Mouse (Mus musculus) fibroblast of lung, adult 2 months (primary cell): Measurements from ENCODE around the gene Stradb.
A peak's percentile ranks its signal among the peaks of the same experiment; 100 is the strongest.
"Not testable (repeated sequence)": the region's sequence is repeated elsewhere in the genome, so short reads cannot be mapped to it uniquely, and the experiment has no call there.

ENCODE experiments used
- DNase-seq: peaks from one replicate; pipeline ENCODE4 v3.0.0-alpha.2; 2011; ENCODE audit warnings: low read depth

The Stradb gene

DNA sequence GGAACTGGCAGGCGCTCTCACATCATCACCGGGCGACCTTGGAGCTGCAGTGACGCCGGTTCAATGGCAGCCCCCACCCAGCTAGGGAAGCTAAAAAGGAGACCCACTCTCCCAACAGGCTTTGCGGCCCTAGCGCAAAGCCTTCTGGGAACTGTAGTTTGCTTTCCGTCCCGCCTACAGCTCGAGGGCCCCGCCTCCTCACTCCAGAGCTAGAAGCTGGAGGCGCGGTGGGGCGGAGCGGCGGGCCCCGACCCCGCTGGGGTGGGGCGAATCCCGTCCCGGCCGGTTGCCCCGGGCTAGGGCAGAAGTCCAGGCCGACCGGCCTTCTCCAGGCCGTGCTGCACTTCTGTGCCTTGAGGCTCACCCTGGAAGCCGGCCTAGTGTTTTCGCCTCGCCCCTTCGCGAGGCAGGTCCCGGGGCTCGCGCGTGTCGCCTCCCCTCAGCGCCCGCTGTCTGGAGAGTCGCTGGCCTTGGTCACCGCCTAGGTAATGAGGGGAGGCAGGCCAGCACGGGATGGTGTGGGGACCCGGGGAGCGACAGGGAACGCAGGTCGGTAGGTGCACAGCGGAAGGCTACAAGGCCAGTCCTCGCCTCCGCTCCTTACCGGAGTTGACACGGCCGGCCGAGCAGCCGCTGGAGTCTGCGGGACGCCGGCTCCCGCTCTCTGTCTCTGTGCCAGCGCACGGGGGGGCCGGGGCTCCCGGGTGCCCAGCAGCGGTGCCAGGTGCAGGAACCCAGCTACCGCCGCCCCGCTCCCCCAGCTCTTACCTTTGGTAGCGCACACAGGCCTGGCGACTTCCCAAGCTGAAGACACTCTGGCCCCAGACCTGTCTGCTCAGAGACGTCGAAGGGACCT lies at the start of gene Stradb, which contains the start of gene Trak2:
TSS of gene Stradb (plus strand) at position 157 of the 856 bp plus-strand sequence.
TSS of gene Trak2 (minus strand) at position 65 of the 856 bp plus-strand sequence.
- DNase-seq = peak; percentile 89

DNA sequence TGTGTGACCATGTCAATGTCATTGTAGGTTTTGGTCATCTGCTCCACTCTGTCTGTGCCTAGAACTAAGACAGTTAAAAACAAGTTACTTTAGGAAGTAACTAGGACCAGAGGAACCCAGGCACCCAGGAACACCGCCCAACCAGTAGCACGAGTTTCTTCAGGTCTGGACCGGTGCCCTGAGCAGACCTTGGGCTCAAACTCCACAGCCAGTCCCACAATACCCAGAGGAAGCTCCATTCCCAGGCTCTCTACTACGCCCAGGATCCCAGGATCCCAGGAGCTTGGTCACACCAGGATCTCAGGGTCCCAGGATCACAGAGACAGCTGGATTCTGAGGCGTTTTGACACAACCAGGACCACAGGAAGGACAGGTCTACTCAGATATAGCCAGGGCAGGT lies 46.7 kb upstream of the Stradb start:
- DNase-seq = no peak

DNA sequence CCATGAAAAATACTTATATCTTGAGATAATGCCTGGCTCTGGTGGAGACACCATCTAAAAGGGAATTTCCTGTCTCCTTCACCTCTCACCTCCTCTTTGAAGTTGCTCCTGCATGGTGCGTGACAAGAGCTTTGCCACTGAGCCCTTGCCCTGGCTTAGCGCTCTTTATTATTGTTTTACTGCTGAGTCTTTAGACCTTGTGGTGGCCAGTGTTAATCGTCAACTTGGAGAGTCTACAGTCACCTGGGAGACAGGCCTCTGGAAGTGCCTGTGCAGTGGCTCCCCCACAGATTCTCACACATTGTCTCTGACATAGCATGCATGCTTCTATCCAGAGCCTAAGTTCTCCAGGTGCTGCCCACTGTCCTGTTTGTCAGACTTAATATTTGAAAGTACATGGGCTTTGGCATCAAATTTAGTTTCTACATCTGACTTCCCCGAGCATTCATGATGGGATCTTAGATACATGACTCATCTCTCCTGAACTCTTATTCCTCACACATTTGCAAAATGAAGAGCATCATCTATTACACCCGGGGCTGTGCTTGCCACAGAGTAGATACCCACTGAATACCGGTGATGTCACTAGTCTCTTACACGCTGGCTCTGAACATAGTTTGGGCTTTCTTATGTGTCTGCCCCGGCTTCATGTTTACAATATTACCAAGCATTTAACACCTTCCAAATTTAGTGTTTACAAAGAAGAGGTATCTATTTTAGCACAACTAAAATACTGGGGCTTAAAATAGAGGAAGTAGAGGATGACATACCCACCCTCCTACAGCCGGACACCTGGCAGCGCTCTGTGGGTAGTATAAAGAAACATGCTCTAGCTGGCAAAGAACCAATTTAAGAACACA lies 36.3 kb upstream of the Stradb start:
- DNase-seq = no peak

DNA sequence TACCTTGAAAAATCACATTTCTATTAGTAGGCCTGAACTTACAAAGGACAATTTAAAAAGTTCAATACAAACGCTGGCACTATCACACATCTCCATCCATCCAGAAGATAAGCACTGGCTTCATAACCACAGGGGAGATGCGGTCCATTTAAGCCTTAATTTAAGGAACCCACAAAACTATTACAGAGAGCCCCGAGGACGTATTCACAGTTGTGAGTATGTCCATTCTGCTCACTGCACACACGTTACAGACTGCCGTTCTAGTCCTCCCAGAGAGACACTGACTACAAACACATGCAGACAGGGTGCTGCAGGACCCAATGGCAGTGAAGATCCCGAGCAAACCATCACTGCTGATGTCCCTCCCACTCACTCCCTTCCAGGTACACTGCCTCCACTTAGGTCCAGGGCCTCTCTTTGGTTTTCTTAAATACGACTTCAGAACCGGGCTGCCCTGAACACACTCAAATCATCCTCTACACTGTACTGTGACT lies 35.7 kb upstream of the Stradb start:
- no peak for DNase-seq

DNA sequence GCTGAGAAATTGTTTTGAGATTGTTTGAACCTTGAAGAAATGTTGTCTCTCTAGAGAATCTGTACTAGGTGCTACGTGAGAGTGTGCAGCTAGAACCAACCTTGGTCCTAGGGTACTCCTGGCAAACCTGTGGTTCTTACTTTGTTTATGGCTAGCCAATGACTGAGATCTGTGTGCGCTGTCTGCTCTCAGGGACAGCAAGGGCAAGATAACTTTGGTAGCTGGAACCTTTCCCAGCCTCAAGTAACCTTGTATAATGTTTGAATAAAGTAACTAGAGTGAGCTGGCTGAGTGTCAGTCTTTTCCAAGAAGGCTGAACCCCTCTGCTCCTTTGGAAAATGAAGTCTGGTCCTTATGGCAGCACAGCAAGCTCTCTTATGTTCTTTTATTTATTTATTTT lies 27.8 kb upstream of the Stradb start:
- DNase-seq = no peak

DNA sequence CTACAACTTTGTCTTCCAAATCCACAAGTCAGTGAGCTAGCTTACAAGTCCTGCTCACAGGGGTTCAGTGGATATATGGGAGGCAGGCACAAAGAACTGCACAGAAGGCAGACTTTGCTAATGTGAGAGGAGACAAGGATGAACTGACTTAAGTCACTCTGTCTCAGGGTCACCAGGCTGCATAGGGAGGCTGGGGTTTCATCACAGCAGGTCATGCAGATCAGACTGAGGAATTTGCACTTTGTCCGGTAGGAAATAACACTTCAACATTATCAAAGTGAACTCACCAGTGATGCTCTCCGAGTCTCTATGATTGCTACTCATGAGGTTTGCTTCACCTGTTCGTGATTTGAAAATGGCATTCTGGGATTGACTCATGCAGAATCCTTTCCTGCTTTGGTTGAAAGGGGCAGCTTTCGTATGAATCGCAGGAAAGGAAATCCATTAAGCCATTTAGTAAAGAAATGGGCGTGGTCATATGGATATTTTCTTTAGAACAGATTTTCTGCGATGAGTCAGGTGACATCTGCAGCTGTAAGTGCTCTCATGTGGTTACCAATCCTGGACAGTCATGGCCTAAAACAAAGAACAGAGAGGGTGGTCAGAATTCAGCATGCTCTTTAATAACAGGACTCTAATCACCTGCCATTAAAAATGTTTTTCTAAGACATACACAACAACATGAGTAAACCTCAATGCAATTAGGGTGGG lies 27.2 kb upstream of the Stradb start:
- no peak for DNase-seq

DNA sequence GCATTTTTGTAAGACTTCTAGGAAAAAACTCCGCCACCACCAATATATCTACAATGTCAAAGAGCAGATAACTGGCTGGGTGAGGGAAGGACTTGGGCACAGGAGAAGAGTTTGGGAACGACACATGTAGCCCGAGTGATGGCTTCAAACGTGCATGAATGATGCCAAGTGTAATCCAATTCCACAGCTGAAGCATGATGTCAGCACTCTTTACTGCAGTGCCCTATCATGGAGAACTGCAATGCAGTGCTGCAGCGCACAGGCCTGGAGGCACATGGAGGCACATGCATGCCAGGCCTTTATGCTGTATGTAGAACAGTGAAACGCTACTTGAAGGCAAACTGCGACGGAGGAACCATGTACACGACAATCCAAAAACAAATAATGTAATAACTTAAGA lies 26.6 kb upstream of the Stradb start:
- DNase-seq = no peak

DNA sequence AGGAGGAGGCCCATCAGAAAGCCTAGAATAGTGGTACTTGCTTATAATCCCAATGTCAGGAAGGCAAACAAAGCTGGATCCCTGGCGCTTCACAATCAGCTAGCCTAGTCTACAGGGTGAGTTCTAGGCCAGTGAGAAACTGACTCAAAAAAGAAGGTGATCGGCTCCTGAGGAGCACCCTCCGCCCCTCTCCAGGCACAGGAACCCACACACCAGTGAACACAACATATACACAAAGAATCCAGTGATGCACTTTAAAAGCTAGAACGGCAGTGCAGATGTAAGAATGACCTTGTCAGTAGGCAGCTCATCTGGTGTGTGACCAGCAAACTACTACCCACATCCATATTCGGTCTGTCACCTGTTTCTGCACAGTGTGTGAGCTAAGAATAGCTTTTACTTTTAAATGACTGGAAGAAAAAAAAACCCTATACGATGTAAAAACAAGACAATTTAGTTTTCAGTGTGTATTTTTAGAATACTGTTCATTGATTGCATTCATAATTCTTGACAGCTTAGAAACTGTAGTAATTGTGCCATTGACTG lies 23.7 kb upstream of the Stradb start:
- DNase-seq = no peak

DNA sequence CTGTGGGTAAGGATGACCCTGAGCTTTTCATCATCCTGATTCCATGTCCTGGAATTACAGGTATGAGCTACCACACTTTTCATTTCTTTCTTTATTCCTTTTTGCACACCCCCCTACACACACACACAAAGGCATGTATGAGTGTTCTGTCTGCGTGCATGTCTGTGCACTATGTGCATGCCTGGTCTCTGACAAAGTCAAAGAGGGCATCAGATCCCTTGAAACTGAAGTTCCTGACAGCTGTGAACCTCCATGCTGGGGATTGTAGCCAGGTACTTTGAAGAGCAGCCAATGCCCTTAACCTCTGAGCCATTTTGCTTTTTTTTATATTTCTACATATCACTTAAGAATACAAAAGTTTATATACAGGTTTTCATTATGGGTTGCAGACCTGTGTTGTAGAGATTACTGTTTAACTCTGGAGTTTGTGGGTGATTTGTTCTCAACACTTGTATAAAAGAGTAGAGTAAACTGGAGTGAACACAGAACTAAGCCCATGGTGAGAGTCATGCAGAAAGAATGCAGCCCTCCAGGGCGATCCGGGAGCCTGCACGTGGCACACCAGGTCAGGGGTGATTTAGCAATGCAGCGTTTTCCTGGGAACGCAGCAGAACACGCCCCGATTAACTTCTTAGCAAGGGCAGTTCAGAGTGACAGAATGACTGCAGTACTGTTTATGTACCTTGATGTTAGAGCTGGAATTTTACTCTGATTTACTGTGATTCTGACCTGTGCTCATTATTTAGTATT lies 22.2 kb upstream of the Stradb start:
- peak; percentile 80 for DNase-seq

DNA sequence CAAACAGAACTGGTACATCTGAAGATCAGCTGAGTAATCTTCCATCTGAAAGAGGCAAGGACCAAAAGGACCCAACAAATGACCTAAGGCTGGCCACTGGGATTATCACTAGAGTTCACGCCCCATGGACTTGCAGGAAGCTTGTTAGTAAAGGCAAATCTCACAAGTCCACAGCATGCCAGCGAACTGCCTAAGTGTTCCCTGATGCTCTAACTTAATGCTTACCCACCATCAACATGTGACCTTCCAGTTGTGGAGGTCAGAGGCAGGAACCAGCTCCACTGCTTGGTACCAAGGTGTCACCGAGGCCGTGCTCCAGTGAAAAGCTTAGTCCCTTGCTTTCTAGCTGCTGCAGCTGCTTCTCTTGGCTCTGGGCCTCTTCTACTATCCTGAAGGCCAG lies 21.5 kb upstream of the Stradb start:
- DNase-seq = no peak

DNA sequence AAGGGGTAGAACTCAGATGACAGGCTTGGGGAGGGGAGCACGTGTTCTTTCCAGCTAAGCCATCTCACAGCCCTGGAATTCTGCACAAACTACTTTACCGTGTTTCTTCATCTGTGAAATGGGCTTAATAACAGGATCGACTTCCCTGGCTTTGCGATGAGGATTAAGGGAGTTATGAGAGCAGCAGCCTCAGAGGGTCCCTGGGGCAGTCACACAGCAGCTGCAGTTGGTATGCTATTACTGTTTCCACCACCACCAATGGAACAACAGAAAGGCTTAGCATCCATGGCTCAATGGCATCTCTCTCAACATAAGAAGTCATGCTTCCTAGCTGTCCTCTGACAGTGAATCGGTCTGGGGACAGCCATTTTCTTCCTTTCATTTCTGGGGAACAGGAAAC lies 20.8 kb upstream of the Stradb start:
- no peak for DNase-seq

DNA sequence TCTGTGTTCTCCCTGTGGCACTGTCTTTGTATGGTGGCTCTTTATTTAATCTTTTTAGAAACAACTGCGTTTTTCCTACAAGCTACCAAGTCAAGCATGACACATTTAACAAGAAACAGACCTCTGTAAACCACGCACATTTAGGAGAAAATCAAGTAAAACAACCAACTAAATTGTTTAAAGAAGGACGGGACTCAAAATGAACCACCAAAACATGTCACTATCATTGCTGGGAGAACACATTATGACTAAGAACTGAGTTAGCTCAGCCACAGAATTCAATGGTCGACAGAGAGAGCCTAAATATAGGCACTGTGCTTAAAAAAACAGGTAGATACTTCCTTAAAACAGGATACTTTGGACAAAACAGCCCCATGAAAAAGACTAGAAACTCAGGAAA lies 20.3 kb upstream of the Stradb start:
- DNase-seq = no peak

DNA sequence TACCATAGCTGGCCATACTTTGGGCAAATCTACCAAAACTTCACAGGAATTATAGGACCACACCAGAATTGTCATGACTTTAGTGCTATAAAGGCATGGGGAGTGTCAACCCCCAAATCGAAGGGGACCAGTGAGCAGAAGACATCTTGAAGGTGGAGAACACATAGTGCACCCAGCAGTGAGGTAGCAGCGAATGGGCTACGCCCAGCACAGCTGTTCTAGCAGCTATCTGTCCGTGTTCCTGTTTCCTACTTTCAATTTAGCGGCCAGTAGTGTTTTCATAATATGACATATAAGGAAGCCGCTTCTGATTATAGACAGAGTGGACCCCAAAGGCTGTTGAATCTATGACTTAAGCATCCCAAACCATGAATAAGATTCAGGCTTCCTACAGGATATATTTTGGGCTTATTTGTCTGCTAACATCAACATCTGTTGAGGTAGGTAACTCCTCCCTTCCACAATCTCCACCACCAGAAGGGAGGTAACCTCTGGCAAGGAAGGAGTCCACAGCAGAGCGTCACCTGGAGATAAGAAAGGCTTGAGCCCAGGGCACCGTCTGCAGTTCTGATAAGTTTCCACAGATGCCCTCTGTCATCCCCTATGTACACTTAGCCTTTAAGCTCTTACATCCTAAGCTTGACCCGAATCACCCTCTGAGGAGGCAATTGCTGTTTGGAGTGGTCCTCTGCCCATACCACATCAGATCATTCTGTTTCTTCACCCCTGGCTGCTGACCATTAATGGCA lies 19.5 kb upstream of the Stradb start:
- DNase-seq = no peak

DNA sequence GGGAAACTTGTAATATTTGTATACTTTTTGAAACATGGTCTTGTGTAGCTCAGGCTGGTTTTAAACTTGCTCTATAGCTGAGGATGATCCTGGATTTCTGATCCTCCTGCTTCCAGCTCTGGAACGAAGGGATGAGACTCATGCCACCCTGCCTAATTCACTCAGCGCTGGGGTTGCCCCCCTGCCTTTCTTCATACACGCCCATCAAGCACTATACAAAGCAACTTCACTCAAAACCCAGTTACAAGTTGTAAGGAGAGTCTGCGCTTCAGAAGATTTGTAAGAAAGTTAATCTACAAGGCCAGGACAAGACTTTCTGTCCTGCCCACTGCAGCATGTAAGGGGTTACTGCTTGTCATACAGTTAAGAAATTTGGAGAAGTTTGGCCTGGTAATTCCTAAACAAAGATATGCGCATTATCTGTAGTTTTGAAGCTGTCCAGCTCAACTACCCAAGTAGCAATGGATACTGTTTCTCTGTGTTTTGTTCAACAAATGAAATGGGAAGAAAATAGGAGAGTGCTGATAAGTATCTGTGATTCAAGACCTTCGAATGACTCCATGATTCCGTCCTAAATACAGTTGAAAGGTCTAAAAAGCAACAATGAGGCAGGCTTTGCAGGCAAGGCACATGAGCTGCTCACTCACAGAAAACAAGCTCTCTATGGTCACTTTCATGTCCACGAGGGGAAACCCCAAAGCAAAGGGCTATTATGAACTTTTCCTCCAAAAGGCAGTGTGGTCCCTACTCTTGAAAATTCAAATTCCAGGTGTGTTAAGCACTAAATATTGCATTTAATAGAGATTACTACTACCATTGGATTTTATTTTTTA lies 18.5 kb upstream of the Stradb start:
- no peak for DNase-seq

DNA sequence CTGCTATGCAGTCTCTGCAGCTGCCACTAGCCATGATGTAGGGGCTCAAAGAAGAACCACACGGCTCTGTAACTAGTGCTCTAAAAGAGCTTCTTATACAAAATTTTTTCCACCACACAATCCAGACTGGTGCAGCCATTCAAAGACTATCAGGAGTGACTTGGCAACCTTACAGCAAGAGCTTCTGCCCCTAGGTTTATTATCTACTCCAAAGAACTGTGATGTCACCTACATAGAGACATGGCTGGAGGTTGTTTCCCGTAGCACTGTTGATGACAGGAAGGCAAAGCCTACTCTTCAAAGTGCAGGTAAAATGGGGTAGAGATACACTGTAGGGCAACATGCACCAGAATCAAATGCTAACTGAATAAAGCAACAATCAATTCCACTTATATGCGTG lies 17.6 kb upstream of the Stradb start:
- DNase-seq = no peak

DNA sequence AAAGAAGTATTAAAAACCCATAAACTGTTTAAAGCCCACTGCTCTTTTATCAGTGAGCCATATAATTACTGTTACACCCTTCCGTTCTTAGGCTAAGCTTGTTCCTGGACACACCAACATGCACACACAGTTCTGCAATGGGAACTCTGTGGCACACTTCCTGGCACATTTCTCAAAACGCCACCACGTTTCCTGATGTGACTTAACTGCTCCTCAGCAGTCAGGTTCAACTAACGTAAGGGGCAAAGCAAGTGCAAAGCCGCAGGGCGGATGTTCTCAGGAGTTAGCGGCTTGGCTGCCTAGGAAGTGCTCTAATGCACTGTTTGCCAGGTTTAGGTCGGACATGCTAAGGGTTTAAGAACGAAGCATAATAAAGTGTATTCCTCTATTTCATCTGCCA lies 17.1 kb upstream of the Stradb start:
- no peak for DNase-seq

DNA sequence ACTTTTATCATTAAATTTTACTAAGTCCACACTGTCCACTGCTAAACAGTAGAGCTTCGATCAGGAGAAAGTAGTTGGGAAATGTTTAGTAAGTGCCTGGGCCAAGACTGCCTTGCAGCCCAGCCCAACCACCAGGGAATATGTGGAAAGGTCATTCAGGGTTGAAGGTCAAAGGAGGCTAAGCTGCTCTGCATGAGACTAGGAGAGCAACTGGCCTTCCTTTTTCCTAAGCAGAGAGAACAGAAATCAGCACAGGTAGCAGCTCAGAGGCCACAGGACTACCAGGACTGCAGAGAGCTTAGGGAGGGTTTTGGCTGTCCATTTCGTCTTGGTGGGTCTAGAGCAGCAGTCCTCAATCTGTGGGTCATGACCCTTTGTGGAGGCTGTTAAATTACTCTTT lies 15.4 kb upstream of the Stradb start:
- no peak for DNase-seq

DNA sequence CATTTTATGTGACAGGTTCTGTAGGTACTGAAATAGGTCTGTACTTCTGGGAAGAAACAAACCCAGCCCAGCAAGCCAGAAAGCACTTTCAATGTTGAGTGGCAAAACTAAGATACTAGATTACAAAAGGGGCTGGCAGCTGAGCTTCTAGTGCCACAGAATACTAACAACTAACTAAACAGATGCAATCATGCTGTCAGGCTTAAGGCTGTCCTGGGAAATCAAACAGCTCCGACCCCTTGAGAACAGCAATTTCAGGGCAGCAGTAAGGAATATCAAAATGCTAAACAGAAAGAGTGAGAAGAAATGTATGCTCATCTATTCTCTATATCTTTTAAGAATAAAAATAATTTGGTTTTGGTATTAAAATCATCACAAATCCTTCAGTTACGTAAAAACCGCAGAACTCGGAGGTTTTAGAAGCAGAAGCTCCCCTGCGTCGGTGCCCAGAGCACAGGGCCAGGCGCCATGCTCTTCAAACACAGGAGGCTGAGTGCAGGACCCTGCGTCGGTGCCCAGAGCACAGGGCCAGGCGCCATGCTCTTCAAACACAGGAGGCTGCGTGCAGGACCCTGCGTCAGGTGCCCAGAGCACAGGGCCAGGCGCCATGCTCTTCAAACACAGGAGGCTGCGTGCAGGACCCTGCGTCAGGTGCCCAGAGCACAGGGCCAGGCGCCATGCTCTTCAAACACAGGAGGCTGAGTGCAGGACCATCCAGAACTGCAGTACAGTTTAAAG lies 14.4 kb upstream of the Stradb start:
- DNase-seq = not testable (repeated sequence)

DNA sequence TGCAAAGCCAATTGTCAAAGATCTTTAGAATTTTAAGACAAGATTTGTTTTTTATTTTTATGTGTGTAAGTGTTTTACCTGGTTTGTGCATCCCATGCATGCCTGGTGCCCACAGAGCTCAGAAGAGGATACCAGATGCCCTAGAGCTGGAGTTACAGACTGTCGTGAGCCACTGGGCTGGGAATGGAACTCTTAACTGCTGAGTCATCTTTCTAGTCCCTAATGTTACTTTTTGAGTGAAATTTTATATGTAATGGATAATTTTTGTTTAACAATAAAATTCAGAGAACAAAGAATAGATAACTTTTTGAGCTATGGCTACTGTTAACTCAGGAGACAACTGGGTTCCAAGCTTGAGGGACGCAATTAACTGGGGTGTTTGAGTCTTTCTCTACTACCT lies 13.6 kb upstream of the Stradb start:
- DNase-seq = no peak
